Mouse (Mus musculus) heart, adult 2 months (tissue): ENCODE results near the gene Mtch1.

Experiments
- CTCF ChIP-seq: fragments of 200-600 bp; IDR thresholded peaks from 2 replicates; pipeline ENCODE4 v1.8.1; 2022; ENCODE audit warnings: antibody characterized with exemption, mild to moderate bottlenecking, moderate library complexity
- EP300 ChIP-seq: fragments of 200-500 bp; IDR thresholded peaks from 2 replicates; pipeline ENCODE4 v1.6.1; 2011; ENCODE audit warnings: low read depth, low read length, control low read depth; ENCODE audit not compliant: insufficient read depth
- POLR2A ChIP-seq: fragments of 200-500 bp; IDR thresholded peaks from 2 replicates; pipeline ENCODE4 v1.6.1; 2011; ENCODE audit warnings: mild to moderate bottlenecking, low read depth, low read length, control low read depth; ENCODE audit not compliant: insufficient read depth

DNA sequence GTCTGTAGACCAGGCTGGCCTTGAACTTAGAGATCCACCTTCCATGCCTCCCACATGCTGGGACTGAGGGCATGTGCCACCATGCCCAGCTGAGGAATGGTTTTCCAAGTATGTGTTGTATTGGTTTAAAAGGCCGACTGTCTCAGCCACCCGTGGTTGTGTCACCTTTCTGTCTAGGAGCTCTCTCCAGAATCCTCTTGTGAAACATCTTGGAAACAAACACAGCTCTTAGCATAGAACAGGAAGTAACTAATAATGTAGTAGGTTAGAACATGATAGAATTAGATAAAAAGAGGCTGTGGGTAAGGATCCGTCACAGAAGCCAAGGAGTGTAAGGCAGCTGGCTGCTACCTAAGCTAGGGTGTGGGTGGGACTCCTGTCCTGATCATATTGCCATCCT, 54.7 kb downstream of the Mtch1 start:
- TF ChIP-seq POLR2A (no peak), EP300 (no peak), CTCF (no peak)
